ENCODE assay signal across 7 mouse cellular contexts in genomic region chr9:65578801-65579249, GRCm38 (mm10). TPM values are rescaled to one million over a fixed set of nuclear protein-coding genes. Genes with fewer than 3 reads are reported as not detected.
DNase-seq lines count a peak whose midpoint lies in the region; ATAC-seq and TF ChIP-seq lines count a peak whose summit lies in the region.

No protein-coding gene starts in this region.

- intact Hi-C loops in heart, postnatal 25 days (cut with DNase I) = loop anchor here (5.0 kb wide), 1 partner anchor 117 kb away; the partner anchor contains the start of gene Spg21

- no peak for TF ChIP-seq POLR2A in ES-Bruce4 (IDR thresholded peaks at IDR 0.05; ENCODE audit: insufficient read depth, low read length)

- no peaks in the 10 kb centered on the region for H3K27me3 ChIP-seq in ES-Bruce4 (ENCODE audit: control insufficient read depth, insufficient read depth, low read length, poor library complexity, severe bottlenecking)
- no peaks in the 10 kb centered on the region for H3K27me3 ChIP-seq in embryonic facial prominence, embryonic 10.5 days (replicated peaks; ENCODE audit: low read depth, poor library complexity, severe bottlenecking)
- no peaks in the 10 kb centered on the region for H3K27me3 ChIP-seq in limb, embryonic 10.5 days (ENCODE audit: low read depth, poor library complexity, severe bottlenecking)
- no peaks in the 10 kb centered on the region for H3K27me3 ChIP-seq in midbrain, embryonic 11.5 days (ENCODE audit: control insufficient read depth, insufficient read depth, low read length)

- no peak for DNase-seq in embryonic facial prominence, embryonic 10.5 days (ENCODE audit: low spot score)
- DNase-seq in heart, postnatal 25 days (ENCODE audit: low spot score) = peak; percentile 50
- no peak for DNase-seq in limb, embryonic 10.5 days (ENCODE audit: low spot score)
- DNase-seq in midbrain, embryonic 11.5 days (ENCODE audit: low spot score, missing footprints) = no peak
- DNase-seq in thymus, postnatal 0 days (ENCODE audit: low spot score) = peak; percentile 64
- DNase-seq in urinary bladder, postnatal 25 days (ENCODE audit: low spot score) = no peak

- no peak for TF ChIP-seq EP300 in ES-Bruce4 (IDR thresholded peaks at IDR 0.05; ENCODE audit: insufficient read depth, low read depth, low read length)

- peak overlapping the region; percentile 15; the same call in 1 of the 2 replicates for H3K9ac ChIP-seq in ES-Bruce4 (ENCODE audit: low read depth, poor library complexity, severe bottlenecking)
- H3K9ac ChIP-seq in midbrain, embryonic 11.5 days (ENCODE audit: low read length) = peak overlapping the region; percentile 73

- no peak for TF ChIP-seq CTCF in ES-Bruce4 (IDR thresholded peaks at IDR 0.05; ENCODE audit: low read depth, low read length)

- H3K4me1 ChIP-seq in ES-Bruce4 (ENCODE audit: control insufficient read depth, insufficient read depth, low read length) = no peaks in the 10 kb centered on the region
- H3K4me1 ChIP-seq in embryonic facial prominence, embryonic 10.5 days = peaks cover 60% of the 10 kb centered on the region
- H3K4me1 ChIP-seq in limb, embryonic 10.5 days = peaks cover 47% of the 10 kb centered on the region
- peaks cover 21% of the 10 kb centered on the region for H3K4me1 ChIP-seq in midbrain, embryonic 11.5 days (ENCODE audit: control insufficient read depth, insufficient read depth, low read length)

- H3K9me3 ChIP-seq in ES-Bruce4 (replicated peaks; ENCODE audit: control insufficient read depth, insufficient read depth, low read length, poor library complexity, severe bottlenecking) = no peaks in the 10 kb centered on the region
- no peaks in the 10 kb centered on the region for H3K9me3 ChIP-seq in embryonic facial prominence, embryonic 10.5 days
- no peaks in the 10 kb centered on the region for H3K9me3 ChIP-seq in limb, embryonic 10.5 days (replicated peaks)
- H3K9me3 ChIP-seq in midbrain, embryonic 11.5 days (ENCODE audit: control insufficient read depth, low read length) = no peaks in the 10 kb centered on the region

- ATAC-seq in midbrain, embryonic 11.5 days (ENCODE audit: low FRiP score) = no peak

- H3K36me3 ChIP-seq in ES-Bruce4 (ENCODE audit: control insufficient read depth, insufficient read depth, low read length, poor library complexity, severe bottlenecking) = no peaks in the 10 kb centered on the region
- no peaks in the 10 kb centered on the region; the same call in 1 of the 2 replicates for H3K36me3 ChIP-seq in embryonic facial prominence, embryonic 10.5 days (replicated peaks)
- no peaks in the 10 kb centered on the region for H3K36me3 ChIP-seq in limb, embryonic 10.5 days
- no peaks in the 10 kb centered on the region for H3K36me3 ChIP-seq in midbrain, embryonic 11.5 days (ENCODE audit: control insufficient read depth, insufficient read depth, low read length)

- WGBS in embryonic facial prominence, embryonic 10.5 days = 53% methylated on average over 9 of the region's 9 CpGs
- WGBS in limb, embryonic 10.5 days = 52% methylated on average over 9 of the region's 9 CpGs
- 61% methylated on average over 9 of the region's 9 CpGs for WGBS in midbrain, embryonic 11.5 days

- H3K27ac ChIP-seq in ES-Bruce4 (ENCODE audit: insufficient read depth, low read length) = no peak overlapping the region
- H3K27ac ChIP-seq in embryonic facial prominence, embryonic 10.5 days (replicated peaks) = 0 out of 2 replicates have a peak overlapping the region, but pooled peaks have one; percentile 88
- H3K27ac ChIP-seq in limb, embryonic 10.5 days = peak overlapping the region; percentile 56
- H3K27ac ChIP-seq in midbrain, embryonic 11.5 days (ENCODE audit: low read depth, low read length) = no peak overlapping the region

- peak overlapping the region; percentile 73 for H3K4me2 ChIP-seq in midbrain, embryonic 11.5 days

- peak overlapping the region; percentile 35 for H3K4me3 ChIP-seq in ES-Bruce4 (ENCODE audit: low read depth, low read length)
- H3K4me3 ChIP-seq in embryonic facial prominence, embryonic 10.5 days = peak overlapping the region; percentile 75
- peak overlapping the region; percentile 66 for H3K4me3 ChIP-seq in limb, embryonic 10.5 days
- H3K4me3 ChIP-seq in midbrain, embryonic 11.5 days (ENCODE audit: low read depth, low read length) = peak overlapping the region; percentile 53; the same call in 1 of the 2 replicates

RNA-seq across cellular contexts. Expression of gene Plekho2, which starts 1.0 kb away (rescaled TPM):
- polyA plus RNA-seq in ES-Bruce4 (2011; ENCODE audit: insufficient read depth, insufficient read length, low read depth, missing spikeins) = 6.1 and 6.2 TPM in 2 replicates
- 14.3 and 15.2 TPM in 2 replicates for polyA plus RNA-seq in embryonic facial prominence, embryonic 10.5 days (2016; fragmentation: Nextera tagmentation; extraction: Ambion mirVana)
- 10 to 100 TPM; 12.9 to 13.2 TPM for total RNA-seq in heart, postnatal 25 days (2021)
- 10.0 and 13.0 TPM in 2 replicates for polyA plus RNA-seq in limb, embryonic 10.5 days (2016; fragmentation: Nextera tagmentation; extraction: Ambion mirVana)
- 8.2 and 9.0 TPM in 2 replicates for polyA plus RNA-seq in midbrain, embryonic 11.5 days (2014; fragmentation: Nextera tagmentation; extraction: Ambion mirVana)
- polyA plus RNA-seq in thymus, postnatal 0 days (2015; fragmentation: Nextera tagmentation; extraction: Ambion mirVana) = 12.2 and 14.9 TPM in 2 replicates

RNA-seq across cellular contexts. Expression of gene Pif1, which starts 8.1 kb away (rescaled TPM):
- polyA plus RNA-seq in ES-Bruce4 (2011; ENCODE audit: insufficient read depth, insufficient read length, low read depth, missing spikeins) = 27.7 and 32.3 TPM in 2 replicates
- polyA plus RNA-seq in embryonic facial prominence, embryonic 10.5 days (2016; fragmentation: Nextera tagmentation; extraction: Ambion mirVana) = 27.7 and 28.0 TPM in 2 replicates
- total RNA-seq in heart, postnatal 25 days (2021) = not detected
- 24.5 and 26.7 TPM in 2 replicates for polyA plus RNA-seq in limb, embryonic 10.5 days (2016; fragmentation: Nextera tagmentation; extraction: Ambion mirVana)
- 12.0 and 13.6 TPM in 2 replicates for polyA plus RNA-seq in midbrain, embryonic 11.5 days (2014; fragmentation: Nextera tagmentation; extraction: Ambion mirVana)
- 14.4 and 17.4 TPM in 2 replicates for polyA plus RNA-seq in thymus, postnatal 0 days (2015; fragmentation: Nextera tagmentation; extraction: Ambion mirVana)

RNA-seq across cellular contexts. Expression of gene Rbpms2, which starts 50.6 kb away (rescaled TPM):
- polyA plus RNA-seq in ES-Bruce4 (2011; ENCODE audit: insufficient read depth, insufficient read length, low read depth, missing spikeins) = 162 and 174 TPM in 2 replicates
- 26.2 and 26.4 TPM in 2 replicates for polyA plus RNA-seq in embryonic facial prominence, embryonic 10.5 days (2016; fragmentation: Nextera tagmentation; extraction: Ambion mirVana)
- total RNA-seq in heart, postnatal 25 days (2021) = 10 to 100 TPM; 37.1 to 39.3 TPM
- 33.5 and 40.4 TPM in 2 replicates for polyA plus RNA-seq in limb, embryonic 10.5 days (2016; fragmentation: Nextera tagmentation; extraction: Ambion mirVana)
- 19.7 and 24.0 TPM in 2 replicates for polyA plus RNA-seq in midbrain, embryonic 11.5 days (2014; fragmentation: Nextera tagmentation; extraction: Ambion mirVana)
- 1.8 and 2.0 TPM in 2 replicates for polyA plus RNA-seq in thymus, postnatal 0 days (2015; fragmentation: Nextera tagmentation; extraction: Ambion mirVana)

RNA-seq across cellular contexts. Expression of gene Ankdd1a, which starts 58.8 kb away (rescaled TPM):
- polyA plus RNA-seq in ES-Bruce4 (2011; ENCODE audit: insufficient read depth, insufficient read length, low read depth, missing spikeins) = not detected in 2 replicates
- not detected in 2 replicates for polyA plus RNA-seq in embryonic facial prominence, embryonic 10.5 days (2016; fragmentation: Nextera tagmentation; extraction: Ambion mirVana)
- total RNA-seq in heart, postnatal 25 days (2021) = not detected
- polyA plus RNA-seq in limb, embryonic 10.5 days (2016; fragmentation: Nextera tagmentation; extraction: Ambion mirVana) = not detected in 2 replicates
- polyA plus RNA-seq in midbrain, embryonic 11.5 days (2014; fragmentation: Nextera tagmentation; extraction: Ambion mirVana) = not detected in 2 replicates
- polyA plus RNA-seq in thymus, postnatal 0 days (2015; fragmentation: Nextera tagmentation; extraction: Ambion mirVana) = 0.12 TPM in 2 replicates

Comparison
In these comparisons a context has a peak if more than half of its experiments do, and no peak if none do; other contexts are left out.
1. H3K27ac ChIP-seq: peak in embryonic facial prominence, embryonic 10.5 days (single experiment) and limb, embryonic 10.5 days (single experiment); none in ES-Bruce4 (single experiment) and midbrain, embryonic 11.5 days (single experiment).
2. DNase-seq: peak in heart, postnatal 25 days (single experiment) and thymus, postnatal 0 days (single experiment); none in embryonic facial prominence, embryonic 10.5 days (single experiment), limb, embryonic 10.5 days (single experiment), midbrain, embryonic 11.5 days (single experiment) and urinary bladder, postnatal 25 days (single experiment).
3. Peak in every context shown above with its lines, with median percentiles within 50 percentile points of each other: H3K4me3 ChIP-seq.